8 mouse cellular contexts compared by ENCODE assay signal in the genomic region with DNA sequence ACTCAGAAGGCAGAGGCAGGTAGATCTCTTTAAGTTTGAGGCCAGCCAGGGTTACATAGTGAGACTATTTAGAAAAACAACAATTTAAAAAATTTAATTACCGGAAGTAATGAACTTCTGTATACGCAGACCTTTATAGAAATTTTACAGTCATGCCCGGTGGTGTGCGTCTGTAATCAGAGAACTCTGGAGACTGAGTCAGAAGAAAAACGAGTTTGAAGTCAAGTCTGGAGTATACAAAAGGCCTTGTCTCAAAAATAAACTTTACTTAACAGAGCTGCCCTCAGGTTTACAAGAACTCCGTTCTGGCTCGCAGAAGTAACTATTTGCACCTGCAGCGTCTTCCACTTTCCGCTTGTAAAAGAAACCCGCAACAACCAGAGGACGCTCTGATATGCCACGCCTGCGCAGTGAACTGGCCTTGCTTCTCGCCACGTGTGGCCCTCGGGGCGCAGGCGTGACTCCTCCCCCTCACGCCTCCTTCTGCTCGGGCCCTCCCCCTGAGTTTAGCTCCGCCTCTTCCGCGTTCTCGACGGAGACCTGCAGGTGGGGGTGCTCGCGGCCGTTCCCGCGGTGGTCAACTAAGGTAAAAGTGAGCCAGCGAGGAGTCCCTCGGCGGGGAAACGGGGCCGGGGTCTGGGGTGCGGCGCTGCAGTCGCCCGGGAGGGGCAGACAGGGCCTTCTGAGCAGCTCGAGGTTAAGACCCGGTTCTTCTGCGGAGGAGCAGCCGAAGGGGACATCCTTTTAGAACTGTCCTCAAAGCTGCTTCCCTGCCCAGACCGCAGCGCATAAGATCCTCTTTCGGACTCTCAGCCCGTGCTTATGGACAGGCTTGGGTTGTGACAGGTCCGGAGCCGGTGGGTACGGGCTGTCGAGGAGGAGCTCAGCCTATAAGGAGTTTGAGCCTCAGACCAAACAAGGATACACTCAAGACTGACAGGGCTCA. TPM values are rescaled to one million over a fixed set of nuclear protein-coding genes. Genes with fewer than 3 reads are reported as not detected.
A peak's percentile ranks its signal among the peaks of the same experiment; 100 is the strongest.
DNase-seq lines count a peak whose midpoint lies in the region; ATAC-seq lines count a peak whose summit lies in the region.

Gene Mknk1 (plus strand): TSS at position 503 of the 946 bp plus-strand sequence.

- H3K79me2 ChIP-seq in macrophage (ENCODE audit: inconsistent target): peaks cover 48% of the 10 kb centered on the region

- 3% methylated on average over 51 of the region's 51 CpGs for WGBS in hindbrain, embryonic 16.5 days
- WGBS in macrophage (ENCODE audit: missing documents): 1% methylated on average over 51 of the region's 51 CpGs

- peak; percentile 97 for ATAC-seq in hindbrain, embryonic 16.5 days

- peak within 1 kb of the TSS; percentile 61 for H3K4me3 ChIP-seq in hindbrain, embryonic 16.5 days (ENCODE audit: low read length)
- peak within 1 kb of the TSS; percentile 71 for H3K4me3 ChIP-seq in macrophage (ENCODE audit: inconsistent target)

- no peaks in the 10 kb centered on the region; the same call in 1 of the 2 replicates for H3K4me1 ChIP-seq in hindbrain, embryonic 16.5 days (ENCODE audit: control insufficient read depth, insufficient read depth, low read depth, low read length)

- DNase-seq in T-cell, adult 2 months (ENCODE audit: low spot score): peak; percentile 94
- peak; percentile 88 to 91 for DNase-seq in cerebellum, postnatal 36 days
- peak; percentile 93 for DNase-seq in gastrocnemius, adult 18-20 months (ENCODE audit: low spot score)
- DNase-seq in left cerebral cortex, adult 18-20 months (ENCODE audit: low spot score in 2 of 2): peak; percentile 87 to 91
- DNase-seq in right cerebral cortex, adult 18-20 months: peak; percentile 93
- peak; percentile 62 for DNase-seq in urinary bladder, postnatal 10 days (ENCODE audit: low spot score)

- H3K27me3 ChIP-seq in hindbrain, embryonic 16.5 days (replicated peaks; ENCODE audit: control insufficient read depth, insufficient read depth, low read length): no peaks in the 10 kb centered on the region

- H3K9ac ChIP-seq in hindbrain, embryonic 16.5 days (ENCODE audit: low read depth, low read length): peak within 1 kb of the TSS; percentile 70

- H3K27ac ChIP-seq in hindbrain, embryonic 16.5 days (ENCODE audit: low read depth, low read length): peak within 1 kb of the TSS; percentile 50
- H3K27ac ChIP-seq in macrophage: peak within 1 kb of the TSS; percentile 77

- H3K4me2 ChIP-seq in hindbrain, embryonic 16.5 days (ENCODE audit: low read length): peak within 1 kb of the TSS; percentile 71

- no peaks in the 10 kb centered on the region for H3K9me3 ChIP-seq in hindbrain, embryonic 16.5 days (ENCODE audit: control insufficient read depth, low read length)

- no peaks in the 10 kb centered on the region; the same call in 1 of the 2 replicates for H3K36me3 ChIP-seq in hindbrain, embryonic 16.5 days (ENCODE audit: control insufficient read depth, insufficient read depth, low read length)
- H3K36me3 ChIP-seq in macrophage (ENCODE audit: inconsistent target): peaks cover 18% of the 10 kb centered on the region; the same call in 1 of the 2 replicates

RNA-seq across cellular contexts. Expression of gene Mknk1, which starts in this region (rescaled TPM):
- total RNA-seq in gastrocnemius, adult 18-20 months (2021): 10 to 100 TPM; 21.8 to 26.1 TPM
- polyA plus RNA-seq in hindbrain, embryonic 16.5 days (2015; fragmentation: Nextera tagmentation; extraction: Ambion mirVana): 22.3 and 24.9 TPM in 2 replicates
- 10 to 100 TPM; 29.6 to 39.5 TPM for total RNA-seq in left cerebral cortex, adult 18-20 months (2021)
- 100 to 1,000 TPM in 25 of 26 experiments, 10 to 100 TPM in 1; 80.0 to 780 (median 373) TPM for total RNA-seq in macrophage (2018; cell fraction: chromatin; rRNA removed)
- 100 to 1,000 TPM in 10 of 26 experiments, 10 to 100 TPM in 16; 52.2 to 151 (median 89.7) TPM for total RNA-seq in macrophage (2018; cell fraction: cytosol; rRNA removed)
- total RNA-seq in macrophage (2018; cell fraction: nucleus; rRNA removed): 100 to 1,000 TPM in 21 of 26 experiments, 10 to 100 TPM in 5; 56.6 to 406 (median 188) TPM
- polyA plus RNA-seq in macrophage (2018): 62.4 to 141 TPM (median 130 TPM) in 3 replicates

Comparison
In these comparisons a context has a peak if more than half of its experiments do, and no peak if none do; other contexts are left out.
1. Peak in every context shown above with its lines: DNase-seq, ATAC-seq, H3K4me3 ChIP-seq and H3K27ac ChIP-seq.